Mouse (Mus musculus) heart, embryonic 11.5 days (tissue): ENCODE results near the gene Clasrp. TPM values are rescaled to one million over a fixed set of nuclear protein-coding genes. Genes with fewer than 3 reads are reported as not detected.
A peak's percentile ranks its signal among the peaks of the same experiment; 100 is the strongest.
"Not testable (repeated sequence)": the region's sequence is repeated elsewhere in the genome, so short reads cannot be mapped to it uniquely, and the experiment has no call there.

Source experiments
- ATAC-seq: fragments of 200-750 bp; cut with Nextera tagmentation; replicated peaks from 2 replicates; pipeline ENCODE4 v1.8.0; 2017; ENCODE audit warnings: moderate library complexity; ENCODE audit not compliant: insufficient number of reproducible peaks, low FRiP score, low TSS enrichment
- H3K27ac ChIP-seq: fragments of 300-500 bp; sonication (generic); 2 replicates; pipeline ENCODE4 v1.5.1; 2014; ENCODE audit warnings: mild to moderate bottlenecking, low read depth, low read length
- H3K27me3 ChIP-seq: fragments of 300-500 bp; sonication (generic); 2 replicates; pipeline ENCODE4 v1.6.1; 2014; ENCODE audit warnings: mild to moderate bottlenecking, low read length, mixed read lengths; ENCODE audit not compliant: control insufficient read depth, insufficient read depth
- H3K36me3 ChIP-seq: fragments of 300-500 bp; sonication (generic); 2 replicates; pipeline ENCODE4 v1.6.1; 2014; ENCODE audit warnings: mild to moderate bottlenecking, low read length, moderate library complexity, mixed read lengths; ENCODE audit not compliant: control insufficient read depth, insufficient read depth
- H3K4me1 ChIP-seq: fragments of 300-500 bp; sonication (generic); 2 replicates; pipeline ENCODE4 v1.6.1; 2014; ENCODE audit warnings: low read length; ENCODE audit not compliant: control insufficient read depth, insufficient read depth
- H3K4me2 ChIP-seq: fragments of 300-500 bp; sonication (generic); 2 replicates; pipeline ENCODE4 v1.6.1; 2014; ENCODE audit warnings: mild to moderate bottlenecking, moderate library complexity
- H3K4me3 ChIP-seq: fragments of 300-500 bp; sonication (generic); 2 replicates; pipeline ENCODE4 v1.5.1; 2014; ENCODE audit warnings: low read depth, low read length
- H3K9ac ChIP-seq: fragments of 300-500 bp; sonication (generic); 2 replicates; pipeline ENCODE4 v1.6.1; 2014; ENCODE audit warnings: mild to moderate bottlenecking, low read depth, low read length, moderate library complexity
- H3K9me3 ChIP-seq: fragments of 300-500 bp; sonication (generic); replicated peaks from 2 replicates; pipeline ENCODE4 v1.6.1; 2016; ENCODE audit warnings: low read length; ENCODE audit not compliant: control insufficient read depth
- WGBS: fragments of 180-500 bp; shearing (Covaris S2); extraction: QIAGEN DNeasy Blood & Tissue Kit; methylation state at CpG from one replicate; pipeline ENCODE4 v1.1.7; 2014; ENCODE audit not compliant: insufficient replicate concordance; 5-methylcytosine and 5-hydroxymethylcytosine counted together
- polyA plus RNA-seq: library from polyadenylated mRNA; unstranded; fragments of >200 nt; fragmentation: Nextera tagmentation; extraction: Ambion mirVana; gene quantifications from 2 replicates; pipeline ENCODE4 v1.2.1, GENCODE M21; 2014

Clasrp gene
- polyA plus RNA-seq, 1 experiment from 2014 or later, result 34.3 TPM

DNA sequence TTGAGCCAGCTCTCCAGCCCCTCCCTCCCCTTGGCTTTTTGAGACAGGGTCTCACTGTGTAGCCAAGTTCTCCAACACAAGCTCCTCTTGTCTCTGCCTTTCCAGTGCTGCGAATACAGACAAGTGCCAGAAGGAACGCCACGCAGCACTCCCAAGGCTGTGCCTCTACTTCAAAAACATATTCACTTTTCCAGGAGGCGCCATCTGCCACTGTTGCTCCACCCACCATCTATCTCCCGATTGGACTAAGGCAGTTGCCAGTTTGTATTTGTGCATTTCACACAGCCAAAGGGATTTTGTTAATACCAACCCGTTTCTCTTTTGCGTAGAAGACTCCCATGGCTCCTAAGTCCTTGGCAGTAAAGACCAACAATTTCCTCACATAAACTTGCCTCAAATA, 16.5 kb upstream of the Clasrp start:
- H3K4me3 ChIP-seq, result no peak overlapping the region
- H3K4me2 ChIP-seq, result no peak overlapping the region
- no peaks in the 10 kb centered on the region for H3K9me3 ChIP-seq
- no peak overlapping the region for H3K9ac ChIP-seq
- H3K4me1 ChIP-seq, result 0 out of 2 replicates have a peak, but pooled peaks cover 3% of the 10 kb centered on the region
- no peak for ATAC-seq
- H3K27me3 ChIP-seq, result peaks cover 6% of the 10 kb centered on the region; the same call in 1 of the 2 replicates
- H3K27ac ChIP-seq, result no peak overlapping the region
- WGBS, result 86% methylated on average over 7 of the region's 7 CpGs
- no peaks in the 10 kb centered on the region for H3K36me3 ChIP-seq

DNA sequence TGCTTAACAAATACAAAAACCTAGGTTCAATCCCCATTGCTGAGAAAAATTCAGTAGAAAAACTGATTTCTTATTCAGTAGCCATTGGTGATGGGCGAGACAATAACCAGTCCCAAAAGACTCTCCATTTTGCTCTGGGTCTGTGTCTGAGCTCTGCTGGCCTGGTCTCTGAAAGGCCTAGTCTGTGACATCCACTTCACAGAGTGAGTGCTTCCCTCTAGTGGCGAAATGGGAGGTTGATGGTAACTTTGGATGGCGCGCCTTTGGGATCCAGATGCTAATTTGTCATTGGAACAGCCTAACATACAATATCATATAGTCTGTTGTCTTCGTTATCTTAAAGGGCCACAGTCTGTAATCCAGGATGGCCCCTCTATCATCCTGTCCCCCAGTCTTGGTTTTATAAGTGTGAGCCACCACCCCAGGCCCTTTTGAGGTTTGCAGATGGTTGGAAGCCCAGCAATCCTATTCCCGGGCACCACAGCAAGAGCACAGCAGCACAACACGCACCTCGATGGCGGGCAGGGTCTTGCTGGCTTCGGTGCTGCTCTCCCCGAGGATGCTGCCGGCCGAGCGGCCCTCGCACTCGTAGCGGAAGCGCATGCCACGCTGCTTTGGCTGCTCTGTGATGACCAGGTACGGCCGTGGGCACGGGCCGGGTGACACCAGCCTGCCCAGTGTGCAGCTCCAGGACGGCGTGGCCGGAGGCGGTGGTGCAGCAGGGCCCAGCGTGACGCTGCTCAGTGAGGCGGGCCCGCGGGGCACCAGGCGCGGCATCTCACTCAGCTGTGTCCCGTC, 14.9 kb upstream of the Clasrp start:
- Histone ChIP-seq H3K4me3 (peak overlapping the region; percentile 36), H3K36me3 (no peaks in the 10 kb centered on the region), H3K4me1 (0 out of 2 replicates have a peak, but pooled peaks cover 3% of the 10 kb centered on the region), H3K27ac (no peak overlapping the region), H3K9me3 (no peaks in the 10 kb centered on the region), H3K4me2 (peak overlapping the region; percentile 65), H3K9ac (peak overlapping the region; percentile 60; the same call in 1 of the 2 replicates), H3K27me3 (peaks cover 6% of the 10 kb centered on the region; the same call in 1 of the 2 replicates)
- 10% methylated on average over 35 of the region's 35 CpGs for WGBS
- ATAC-seq, result peak; percentile 52

DNA sequence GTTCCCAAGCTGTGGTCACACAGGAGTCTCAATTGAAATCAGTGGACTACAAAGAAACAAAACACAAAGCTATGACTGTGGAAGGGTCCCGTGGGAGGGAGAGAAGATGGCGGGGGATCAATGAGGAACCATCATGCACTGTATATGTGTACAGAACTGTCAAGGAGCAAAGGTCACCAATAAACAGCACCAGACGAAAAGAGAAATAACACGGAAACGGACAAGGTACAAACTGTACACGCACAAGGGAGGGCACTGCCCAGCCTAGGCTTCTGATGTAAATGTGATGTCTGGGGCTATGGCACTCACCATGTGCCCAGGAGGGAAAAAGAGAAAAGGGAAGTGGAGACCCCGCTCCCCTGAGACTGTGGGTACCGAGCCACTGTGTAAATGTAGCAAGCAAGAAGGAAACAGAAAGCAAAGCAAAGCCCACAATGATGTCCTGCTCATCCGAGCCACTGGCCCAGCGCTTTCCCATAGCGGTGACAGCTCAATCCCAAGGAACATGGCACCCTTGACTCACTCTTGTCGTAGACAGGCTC, 10.8 kb upstream of the Clasrp start:
- Histone ChIP-seq H3K4me2 (no peak overlapping the region), H3K27me3 (peaks cover 4% of the 10 kb centered on the region; the same call in 1 of the 2 replicates), H3K9me3 (no peaks in the 10 kb centered on the region), H3K27ac (no peak overlapping the region), H3K9ac (no peak overlapping the region), H3K4me3 (no peak overlapping the region), H3K36me3 (no peaks in the 10 kb centered on the region), H3K4me1 (0 out of 2 replicates have a peak, but pooled peaks cover 3% of the 10 kb centered on the region)
- no peak for ATAC-seq
- 84% methylated on average over 12 of the region's 12 CpGs for WGBS

DNA sequence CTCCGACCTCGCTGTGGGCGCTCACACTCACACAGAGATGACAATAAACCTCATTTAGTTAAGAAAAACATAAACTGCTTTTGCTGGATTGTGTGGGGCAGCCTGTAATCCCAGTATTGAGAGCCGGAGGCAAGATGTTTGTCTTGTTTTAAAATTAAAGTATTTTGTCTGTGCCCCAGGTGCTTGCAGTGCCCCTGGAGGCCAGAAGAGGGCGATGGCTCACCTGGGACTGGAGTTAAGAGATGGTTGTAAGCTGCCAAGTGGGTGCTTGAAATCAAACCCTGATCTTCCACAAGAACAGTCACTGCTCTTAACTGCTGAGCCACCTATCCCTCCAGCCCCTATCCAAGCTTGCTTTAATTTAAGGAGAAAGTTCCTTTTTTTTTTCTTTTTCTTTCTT, 6.7 kb upstream of the Clasrp start:
- 73% methylated on average over 5 of the region's 5 CpGs for WGBS
- Histone ChIP-seq H3K27me3 (no peaks in the 10 kb centered on the region), H3K9me3 (no peaks in the 10 kb centered on the region), H3K4me1 (no peaks in the 10 kb centered on the region), H3K4me3 (no peak overlapping the region), H3K4me2 (no peak overlapping the region), H3K36me3 (no peaks in the 10 kb centered on the region), H3K9ac (no peak overlapping the region), H3K27ac (no peak overlapping the region)
- no peak for ATAC-seq

DNA sequence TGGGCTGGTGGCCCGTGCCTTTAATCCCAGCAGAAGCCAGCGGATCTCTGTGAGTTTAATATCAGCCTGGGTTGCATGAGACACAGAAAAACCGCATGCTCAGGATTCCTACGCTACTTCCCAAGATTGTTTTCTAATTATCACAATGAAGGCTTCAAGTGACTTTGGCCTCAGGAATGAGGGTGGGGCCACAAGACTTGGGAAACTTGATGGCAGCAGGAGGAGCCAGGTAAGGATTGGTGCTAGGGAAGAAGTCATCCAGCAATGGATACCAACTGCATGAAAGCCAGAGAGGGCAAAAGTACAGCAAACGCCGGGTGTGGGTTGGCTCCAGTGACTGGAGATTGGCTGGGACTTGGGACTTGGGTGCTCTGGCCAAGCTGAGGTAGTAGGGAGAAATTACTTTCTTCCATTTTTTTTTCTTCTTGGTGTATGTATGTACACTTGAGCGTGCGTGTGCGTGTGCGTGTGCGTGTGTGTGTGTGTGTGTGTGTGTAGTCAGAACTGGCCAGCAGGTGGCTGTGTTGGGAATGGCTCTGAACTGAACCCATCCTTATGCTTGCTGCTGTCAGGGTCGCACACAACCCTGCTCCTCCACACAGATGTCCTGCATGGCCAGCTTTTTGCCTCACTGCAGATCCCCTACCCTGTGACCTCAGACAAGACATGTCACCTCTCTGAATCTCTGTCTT, 5.5 kb upstream of the Clasrp start:
- Histone ChIP-seq H3K9me3 (no peaks in the 10 kb centered on the region), H3K36me3 (no peaks in the 10 kb centered on the region), H3K27ac (no peak overlapping the region), H3K4me1 (no peaks in the 10 kb centered on the region), H3K4me3 (no peak overlapping the region), H3K9ac (no peak overlapping the region), H3K27me3 (no peaks in the 10 kb centered on the region), H3K4me2 (no peak overlapping the region)
- WGBS, result 85% methylated on average over 12 of the region's 12 CpGs
- ATAC-seq, result no peak

DNA sequence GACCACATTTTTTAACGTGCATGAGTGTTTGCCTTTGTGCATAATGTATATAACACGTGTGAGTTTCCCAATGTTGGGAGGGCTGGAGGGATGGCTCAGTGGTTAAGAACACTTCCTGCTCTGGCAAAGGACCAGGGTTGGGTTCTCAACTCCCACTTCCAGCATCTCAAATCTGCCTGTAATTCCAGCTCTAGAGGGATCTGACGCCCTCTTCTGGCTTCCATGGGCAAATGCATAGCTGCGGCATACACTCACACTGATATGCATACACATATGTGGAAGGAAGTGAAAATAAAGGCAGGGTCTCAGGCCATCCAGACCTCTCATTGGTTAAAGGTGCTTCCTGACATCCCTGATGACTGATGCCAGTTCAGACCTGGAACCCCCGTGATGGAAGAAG, 3.0 kb upstream of the Clasrp start:
- 68% methylated on average over 5 of the region's 5 CpGs for WGBS
- Histone ChIP-seq H3K9me3 (no peaks in the 10 kb centered on the region), H3K36me3 (0 out of 2 replicates have a peak, but pooled peaks cover 2% of the 10 kb centered on the region), H3K4me2 (no peak overlapping the region), H3K9ac (no peak overlapping the region), H3K4me3 (no peak overlapping the region), H3K27ac (no peak overlapping the region), H3K27me3 (no peaks in the 10 kb centered on the region), H3K4me1 (peaks cover 10% of the 10 kb centered on the region)
- no peak for ATAC-seq

- not testable (repeated sequence) for H3K27ac ChIP-seq, H3K27me3 ChIP-seq, ATAC-seq, H3K36me3 ChIP-seq, H3K9me3 ChIP-seq
- Histone ChIP-seq H3K4me1 (peaks cover 12% of the 10 kb centered on the region), H3K4me2 (peak overlapping the region; percentile 70), H3K4me3 (peak overlapping the region; percentile 97), H3K9ac (peak overlapping the region; percentile 96)
- WGBS, result 54% methylated on average over 10 of the region's 10 CpGs
These were observed 424 bp upstream of the Clasrp start for GRCm38 (mm10) chr7:19604606-19605214.

- H3K27me3 ChIP-seq, result no peaks in the 10 kb centered on the region
- H3K4me2 ChIP-seq, result peak overlapping the region; percentile 70
- H3K4me3 ChIP-seq, result peak overlapping the region; percentile 97
- H3K9me3 ChIP-seq, result no peaks in the 10 kb centered on the region
- peaks cover 5% of the 10 kb centered on the region; the same call in 1 of the 2 replicates for H3K36me3 ChIP-seq
- WGBS, result 76% methylated on average over 12 of the region's 12 CpGs
- no peak for ATAC-seq
- H3K4me1 ChIP-seq, result peaks cover 12% of the 10 kb centered on the region
- peak overlapping the region; percentile 96; the same call in 1 of the 2 replicates for H3K9ac ChIP-seq
- no peak overlapping the region for H3K27ac ChIP-seq
These were observed 1.2 kb downstream of the Clasrp start for GRCm38 (mm10) chr7:19603055-19603454.
